Mouse (Mus musculus) midbrain, embryonic 14.5 days (tissue): ENCODE data around the gene Ddx6. TPM values are rescaled to one million over a fixed set of nuclear protein-coding genes. Genes with fewer than 3 reads are reported as not detected.

ENCODE experiments used
- ATAC-seq: fragments of 200-750 bp; cut with Nextera tagmentation; 2 replicates; pipeline ENCODE4 v1.8.0; 2017; ENCODE audit warnings: moderate number of reproducible peaks, moderate library complexity; ENCODE audit not compliant: low FRiP score, low TSS enrichment
- DNase-seq: peaks from one replicate; pipeline ENCODE4 v3.0.0-alpha.2; 2015
- H3K27ac ChIP-seq: fragments of 300-500 bp; sonication (generic); replicated peaks from 2 replicates; pipeline ENCODE4 v1.5.1; 2014; ENCODE audit warnings: mild to moderate bottlenecking, low read depth, low read length, moderate library complexity
- H3K27me3 ChIP-seq: fragments of 300-500 bp; sonication (generic); 2 replicates; pipeline ENCODE4 v1.6.1; 2014; ENCODE audit warnings: low read length, control low read depth, mixed read lengths; ENCODE audit not compliant: control insufficient read depth, insufficient read depth
- H3K36me3 ChIP-seq: fragments of 300-500 bp; sonication (generic); 2 replicates; pipeline ENCODE4 v1.6.1; 2014; ENCODE audit warnings: low read length, control low read depth; ENCODE audit not compliant: control insufficient read depth, insufficient read depth
- H3K4me1 ChIP-seq: fragments of 300-500 bp; sonication (generic); 2 replicates; pipeline ENCODE4 v1.6.1; 2014; ENCODE audit warnings: mild to moderate bottlenecking, antibody characterized with exemption, low read length, control low read depth; ENCODE audit not compliant: control insufficient read depth, insufficient read depth
- H3K4me2 ChIP-seq: fragments of 300-500 bp; sonication (generic); 2 replicates; pipeline ENCODE4 v1.6.1; 2014; ENCODE audit warnings: mild to moderate bottlenecking, low read length, moderate library complexity
- H3K4me3 ChIP-seq: fragments of 300-500 bp; sonication (generic); replicated peaks from 2 replicates; pipeline ENCODE4 v1.5.1; 2014; ENCODE audit warnings: low read depth, low read length
- H3K9ac ChIP-seq: fragments of 300-500 bp; sonication (generic); replicated peaks from 2 replicates; pipeline ENCODE4 v1.6.1; 2014; ENCODE audit warnings: mild to moderate bottlenecking, low read length, moderate library complexity
- H3K9me3 ChIP-seq: fragments of 300-500 bp; sonication (generic); 2 replicates; pipeline ENCODE4 v1.6.1; 2016; ENCODE audit warnings: low read length, control low read depth, mixed read lengths; ENCODE audit not compliant: control insufficient read depth
- WGBS: fragments of 180-500 bp; shearing (Covaris S2); extraction: QIAGEN DNeasy Blood & Tissue Kit; methylation state at CpG from one replicate; pipeline ENCODE4 v1.1.7; 2014; 5-methylcytosine and 5-hydroxymethylcytosine counted together
- polyA plus RNA-seq: library from polyadenylated mRNA; unstranded; fragments of >200 nt; fragmentation: Nextera tagmentation; extraction: Ambion mirVana; gene quantifications from 2 replicates; pipeline ENCODE4 v1.2.1, GENCODE M21; 2014

Ddx6 gene
- polyA plus RNA-seq, 1 experiment from 2014 or later = 26.4 TPM

DNA sequence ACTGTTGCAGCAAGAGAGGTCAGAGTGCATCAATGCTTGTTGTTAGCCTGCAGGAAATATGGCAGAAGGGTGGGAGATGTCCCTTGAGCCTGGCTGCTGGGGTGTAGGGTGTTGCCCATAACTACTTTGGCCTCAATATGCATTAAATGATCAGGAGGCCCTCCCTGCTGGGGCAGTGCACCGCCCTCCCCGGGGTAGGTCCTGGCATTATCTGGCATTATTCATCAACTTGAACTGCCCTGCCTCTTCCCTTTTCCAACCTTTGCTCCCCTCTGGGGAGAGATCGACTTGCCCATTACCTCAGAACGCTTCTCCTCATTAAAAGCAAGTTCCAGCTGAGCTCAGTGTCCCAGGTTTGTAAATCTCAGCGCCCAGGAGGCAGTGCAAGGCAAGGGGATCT is 74.9 kb downstream of the Ddx6 start:
- Histone ChIP-seq H3K27me3 (no peaks in the 10 kb centered on the region), H3K9me3 (no peaks in the 10 kb centered on the region), H3K9ac (no peak overlapping the region), H3K36me3 (no peaks in the 10 kb centered on the region), H3K4me1 (no peaks in the 10 kb centered on the region), H3K4me3 (no peak overlapping the region), H3K27ac (no peak overlapping the region), H3K4me2 (no peak overlapping the region)
- DNase-seq (no peak), ATAC-seq (no peak)
- 70% methylated on average over 5 of the region's 5 CpGs for WGBS

DNA sequence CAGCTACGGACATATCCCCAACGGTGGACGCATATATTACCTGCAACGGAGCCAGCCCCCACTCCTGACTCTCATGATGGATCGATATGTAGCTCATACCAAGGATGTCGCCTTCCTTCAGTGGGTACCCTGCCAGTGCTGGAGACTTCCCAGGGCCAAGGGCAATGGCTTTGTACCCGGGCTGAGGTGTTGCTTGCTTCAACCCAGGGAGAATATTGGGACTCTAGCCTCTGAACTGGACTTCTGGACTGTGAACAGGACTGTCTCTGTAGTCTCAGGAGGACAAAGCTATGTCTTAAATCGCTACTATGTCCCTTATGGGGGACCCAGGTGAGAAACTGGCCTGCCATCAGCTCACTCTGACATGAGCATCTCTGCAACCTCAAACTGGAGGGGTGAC is 78.4 kb downstream of the Ddx6 start:
- Histone ChIP-seq H3K4me2 (no peak overlapping the region), H3K27me3 (no peaks in the 10 kb centered on the region), H3K4me1 (peaks cover 23% of the 10 kb centered on the region), H3K9ac (no peak overlapping the region), H3K9me3 (no peaks in the 10 kb centered on the region), H3K27ac (no peak overlapping the region), H3K36me3 (peaks cover 19% of the 10 kb centered on the region), H3K4me3 (no peak overlapping the region)
- DNase-seq (no peak), ATAC-seq (no peak)
- 85% methylated on average over 8 of the region's 8 CpGs for WGBS

DNA sequence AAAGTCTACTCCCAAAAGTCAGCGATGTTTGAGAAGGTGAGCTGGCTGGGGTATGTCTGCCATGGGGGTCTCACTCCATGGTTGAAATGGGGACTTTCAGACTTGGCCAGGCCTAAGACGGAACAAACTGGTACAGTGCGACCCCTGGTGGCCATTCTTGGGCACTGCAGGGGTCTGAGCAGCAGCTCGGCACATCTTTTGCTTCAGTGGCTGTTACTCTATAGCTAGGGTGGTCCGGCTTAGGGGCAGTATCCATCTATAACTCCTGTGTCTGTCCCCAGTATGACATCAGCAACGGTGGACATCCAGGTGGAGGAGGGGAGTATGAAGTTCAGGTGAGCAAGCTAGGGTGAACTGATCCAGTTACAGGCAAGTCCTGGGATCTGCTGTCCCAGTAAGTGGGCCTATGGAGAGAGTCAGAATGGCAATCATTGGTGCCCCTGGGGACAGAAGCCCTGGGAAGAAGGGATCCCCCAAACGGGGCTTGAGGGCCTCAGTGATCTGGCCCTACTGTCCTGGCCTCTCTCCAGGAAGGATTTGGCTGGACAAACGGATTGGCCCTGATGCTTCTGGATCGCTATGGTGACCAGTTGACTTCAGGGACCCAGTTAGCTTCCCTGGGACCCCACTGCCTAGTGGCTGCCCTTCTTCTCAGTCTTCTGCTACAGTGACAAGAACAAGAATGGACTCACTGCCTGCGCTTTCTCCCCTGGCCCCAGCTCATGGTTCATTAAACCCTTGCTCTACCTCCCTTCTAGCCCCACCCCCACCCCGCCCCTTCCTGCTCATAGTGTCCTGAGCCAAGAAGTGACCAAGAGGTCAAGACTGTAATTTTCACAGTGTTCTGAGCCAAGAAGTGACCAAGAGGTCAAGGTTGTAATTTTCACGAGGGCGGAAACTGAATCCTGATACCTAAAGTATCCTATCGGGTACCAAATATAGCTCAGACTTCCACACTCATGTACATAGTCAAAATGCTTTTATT is 80.9 kb downstream of the Ddx6 start:
- peaks cover 36% of the 10 kb centered on the region for H3K36me3 ChIP-seq
- H3K4me2 ChIP-seq = peak overlapping the region; percentile 12; the same call in 1 of the 2 replicates
- peaks cover 23% of the 10 kb centered on the region for H3K4me1 ChIP-seq
- 0 out of 2 replicates have a peak overlapping the region, but pooled peaks have one; percentile 16 for H3K9ac ChIP-seq
- no peaks in the 10 kb centered on the region for H3K27me3 ChIP-seq
- no peaks in the 10 kb centered on the region for H3K9me3 ChIP-seq
- peak; percentile 44 for ATAC-seq
- peak; percentile 91 for DNase-seq
- H3K27ac ChIP-seq = peak overlapping the region; percentile 74
- no peak overlapping the region for H3K4me3 ChIP-seq
- 34% methylated on average over 14 of the region's 14 CpGs for WGBS

DNA sequence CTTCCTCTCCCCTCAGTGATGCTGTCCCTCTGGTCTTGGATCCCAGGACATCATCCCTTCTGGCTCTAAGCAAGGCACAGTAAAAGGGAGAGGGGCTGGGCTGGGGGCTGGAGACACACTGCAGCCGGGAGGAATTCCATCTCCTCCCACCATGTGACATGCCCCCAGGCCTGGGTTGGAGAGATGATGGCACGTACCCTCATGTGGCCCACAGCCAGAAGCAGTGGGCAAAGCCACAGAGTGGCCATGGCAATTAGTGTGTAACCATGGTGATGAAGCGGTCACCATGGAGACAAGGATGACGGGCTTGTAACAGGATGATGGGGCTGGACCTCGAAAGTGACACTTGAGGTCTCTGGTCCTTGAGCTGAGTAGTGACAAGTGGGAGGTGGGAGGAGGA is 81.9 kb downstream of the Ddx6 start:
- Histone ChIP-seq H3K4me3 (no peak overlapping the region), H3K9me3 (no peaks in the 10 kb centered on the region), H3K27me3 (no peaks in the 10 kb centered on the region), H3K27ac (peak overlapping the region; percentile 74), H3K4me2 (peak overlapping the region; percentile 12; the same call in 1 of the 2 replicates), H3K36me3 (peaks cover 46% of the 10 kb centered on the region), H3K4me1 (peaks cover 23% of the 10 kb centered on the region), H3K9ac (0 out of 2 replicates have a peak overlapping the region, but pooled peaks have one; percentile 16)
- WGBS = 11% methylated on average over 5 of the region's 5 CpGs
- DNase-seq = peak; percentile 89
- peak; percentile 78 for ATAC-seq

DNA sequence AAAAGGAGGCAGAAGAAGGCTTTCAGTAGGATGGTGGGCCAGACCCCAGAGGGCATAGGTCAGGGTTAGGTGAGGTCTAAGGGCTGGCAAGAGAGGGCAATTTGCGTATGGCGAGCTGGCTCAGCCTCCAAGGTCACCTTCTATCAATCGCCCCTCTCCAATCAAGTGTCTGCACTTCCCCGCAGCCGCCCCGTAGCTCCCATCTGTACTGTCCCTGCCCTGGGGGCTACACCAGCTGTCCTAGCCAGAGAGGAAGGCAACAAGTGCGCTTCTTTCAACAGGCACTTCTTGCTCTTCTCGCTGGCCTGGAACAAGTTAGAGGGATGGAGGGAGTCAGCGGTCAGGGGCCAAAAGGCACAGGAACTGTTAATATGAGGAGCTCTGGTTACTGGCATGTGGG is 83.3 kb downstream of the Ddx6 start:
- no peak overlapping the region for H3K4me3 ChIP-seq
- WGBS = 69% methylated on average over 9 of the region's 9 CpGs
- peaks cover 59% of the 10 kb centered on the region for H3K36me3 ChIP-seq
- no peak for ATAC-seq
- H3K27me3 ChIP-seq = no peaks in the 10 kb centered on the region
- H3K27ac ChIP-seq = no peak overlapping the region
- no peak overlapping the region for H3K9ac ChIP-seq
- H3K4me2 ChIP-seq = no peak overlapping the region
- no peak for DNase-seq
- peaks cover 23% of the 10 kb centered on the region for H3K4me1 ChIP-seq
- H3K9me3 ChIP-seq = no peaks in the 10 kb centered on the region

Other genes with a start within 250 kb of the Ddx6 start
- gene Vps11, start 243.2 kb upstream of the Ddx6 start, polyA plus RNA-seq = 34.4 and 36.7 TPM in 2 replicates
- gene Hyou1, start 225.4 kb upstream of the Ddx6 start, polyA plus RNA-seq = 18.2 and 27.1 TPM in 2 replicates
- gene Slc37a4, start 208.0 kb upstream of the Ddx6 start, polyA plus RNA-seq = 42.9 and 46.8 TPM in 2 replicates
- gene Rps25, start 197.8 kb upstream of the Ddx6 start, polyA plus RNA-seq = 1,282 and 1,427 TPM in 2 replicates
- gene Trappc4, start 197.3 kb upstream of the Ddx6 start, polyA plus RNA-seq = 329 and 359 TPM in 2 replicates
- 33.3 and 36.4 TPM in 2 replicates for gene Ccdc84, start 186.3 kb upstream of the Ddx6 start, polyA plus RNA-seq
- not detected in 2 replicates for gene Foxr1, start 163.8 kb upstream of the Ddx6 start, polyA plus RNA-seq
- not detected in 2 replicates for gene Upk2, start 149.9 kb upstream of the Ddx6 start, polyA plus RNA-seq
- gene Bcl9l, start 122.1 kb upstream of the Ddx6 start, polyA plus RNA-seq = 12.6 and 14.9 TPM in 2 replicates
- gene Cxcr5, start 43.0 kb upstream of the Ddx6 start, polyA plus RNA-seq = 0.11 TPM in 1 of 2 replicates, not detected in the other
- not detected in 2 replicates for gene Treh, start 68.3 kb downstream of the Ddx6 start, polyA plus RNA-seq
- gene Phldb1, start 130.3 kb downstream of the Ddx6 start, polyA plus RNA-seq = 46.7 and 51.1 TPM in 2 replicates
- 99.8 and 160 TPM in 2 replicates for gene Arcn1, start 163.0 kb downstream of the Ddx6 start, polyA plus RNA-seq
- 187 and 211 TPM in 2 replicates for gene Ift46, start 163.0 kb downstream of the Ddx6 start, polyA plus RNA-seq
- gene Tmem25, start 194.4 kb downstream of the Ddx6 start, polyA plus RNA-seq = 10.0 and 15.6 TPM in 2 replicates
- gene Ttc36, start 198.2 kb downstream of the Ddx6 start, polyA plus RNA-seq = 0.41 and 0.72 TPM in 2 replicates